Mouse (Mus musculus) MEL (cell line): ENCODE results near the gene Slc35e2. TPM values are rescaled to one million over a fixed set of nuclear protein-coding genes. Genes with fewer than 3 reads are reported as not detected.
A peak's percentile ranks its signal among the peaks of the same experiment; 100 is the strongest.

ENCODE experiments used
- DNase-seq: peaks from one replicate; pipeline ENCODE4 v3.0.0; 2011; ENCODE audit warnings: low read depth, low spot score
- H3K27ac ChIP-seq: 2 replicates; pipeline ENCODE4 v1.5.1; 2012; ENCODE audit warnings: low read depth, mild to moderate bottlenecking, control low read depth, low read length, moderate library complexity; ENCODE audit not compliant: control insufficient read depth
- H3K27me3 ChIP-seq, 2 experiments: fragments of 150-350 bp in 1 of 2; sonication (generic) in 1 of 2; 2 replicates each; pipeline ENCODE4 v1.6.1; 2012; ENCODE audit warnings: low read length in 2 of 2, mild to moderate bottlenecking in 2 of 2, improper control_type of control experiment in 1 of 2, moderate library complexity in 1 of 2; ENCODE audit not compliant: insufficient read depth in 2 of 2, control insufficient read depth in 1 of 2
- H3K36me3 ChIP-seq, 2 experiments: 2 replicates each; pipeline ENCODE4 v1.6.1; 2012 to 2014; ENCODE audit warnings: low read length in 2 of 2, improper control_type of control experiment in 1 of 2, inconsistent platforms in 1 of 2, mild to moderate bottlenecking in 1 of 2; ENCODE audit not compliant: insufficient read depth in 2 of 2, control insufficient read depth in 1 of 2
- H3K4me1 ChIP-seq, 2 experiments: fragments of 150-350 bp in 1 of 2; sonication (generic) in 1 of 2; 2 replicates each; pipeline ENCODE4 v1.6.1; 2012; ENCODE audit warnings: low read length in 2 of 2, improper control_type of control experiment in 1 of 2, mild to moderate bottlenecking in 1 of 2; ENCODE audit not compliant: insufficient read depth in 2 of 2, control insufficient read depth in 1 of 2
- H3K4me3 ChIP-seq, 2 experiments: fragments of 150-350 bp in 1 of 2; sonication (generic) in 1 of 2; 2 replicates each; pipeline ENCODE4 v1.5.1; 2012; ENCODE audit warnings: low read depth in 2 of 2, low read length in 2 of 2, mild to moderate bottlenecking in 2 of 2, moderate library complexity in 2 of 2, control low read depth in 1 of 2, improper control_type of control experiment in 1 of 2; ENCODE audit not compliant: control insufficient read depth in 1 of 2, insufficient read depth in 1 of 2
- H3K79me2 ChIP-seq: 2 replicates; pipeline ENCODE4 v1.6.1; 2012; ENCODE audit warnings: mild to moderate bottlenecking, low read length, moderate library complexity; ENCODE audit not compliant: control insufficient read depth, poor library complexity, insufficient read depth
- H3K9ac ChIP-seq: 2 replicates; pipeline ENCODE4 v1.6.1; 2012; ENCODE audit warnings: low read depth, mild to moderate bottlenecking, control low read depth, low read length, moderate library complexity; ENCODE audit not compliant: control insufficient read depth, poor library complexity, severe bottlenecking
- H3K9me3 ChIP-seq: fragments of 150-350 bp; sonication (generic); replicated peaks from 2 replicates; pipeline ENCODE4 v1.6.1; 2012; ENCODE audit warnings: mild to moderate bottlenecking, low read length, improper control_type of control experiment, moderate library complexity; ENCODE audit not compliant: insufficient read depth
- CHD2 ChIP-seq: IDR thresholded peaks from 2 replicates; pipeline ENCODE4 v1.6.1; 2011; ENCODE audit warnings: low read length, improper control_type of control experiment
- E2F4 ChIP-seq: IDR thresholded peaks from 2 replicates; pipeline ENCODE4 v1.6.1; 2011; ENCODE audit warnings: low read depth, low read length, improper control_type of control experiment, borderline replicate concordance
- ELF1 ChIP-seq: IDR thresholded peaks from 2 replicates; pipeline ENCODE4 v1.6.1; 2014; ENCODE audit warnings: low read depth, mild to moderate bottlenecking, inconsistent platforms, low read length, improper control_type of control experiment, moderate library complexity
- EP300 ChIP-seq, 2 experiments: IDR thresholded peaks; 2 replicates each; pipeline ENCODE4 v1.6.1; 2011; ENCODE audit warnings: improper control_type of control experiment in 2 of 2, low read length in 2 of 2, low read depth in 1 of 2, mild to moderate bottlenecking in 1 of 2
- ETS1 ChIP-seq: IDR thresholded peaks from 2 replicates; pipeline ENCODE4 v1.6.1; 2012; ENCODE audit warnings: low read depth, mild to moderate bottlenecking, inconsistent platforms, low read length, improper control_type of control experiment, moderate library complexity
- HCFC1 ChIP-seq: IDR thresholded peaks from 2 replicates; pipeline ENCODE4 v1.6.1; 2012; ENCODE audit warnings: low read depth, mild to moderate bottlenecking, inconsistent platforms, low read length, improper control_type of control experiment, moderate library complexity
- JUND ChIP-seq: IDR thresholded peaks from 2 replicates; pipeline ENCODE4 v1.6.1; 2011; ENCODE audit warnings: low read depth, mild to moderate bottlenecking, improper control_type of control experiment, low read length
- KAT2A ChIP-seq: conservative IDR thresholded peaks from 2 replicates; pipeline ENCODE4 v1.6.1; 2012; ENCODE audit warnings: low read depth, low read length, improper control_type of control experiment, inconsistent platforms
- MAX ChIP-seq: IDR thresholded peaks from 2 replicates; pipeline ENCODE4 v1.6.1; 2011; ENCODE audit warnings: low read length, improper control_type of control experiment
- MAZ ChIP-seq: IDR thresholded peaks from 2 replicates; pipeline ENCODE4 v1.6.1; 2012; ENCODE audit warnings: low read depth, mild to moderate bottlenecking, inconsistent platforms, low read length, improper control_type of control experiment
- MXI1 ChIP-seq: IDR thresholded peaks from 2 replicates; pipeline ENCODE4 v1.6.1; 2011; ENCODE audit warnings: mild to moderate bottlenecking, low read depth, low read length, improper control_type of control experiment
- MYB ChIP-seq: IDR thresholded peaks from 2 replicates; pipeline ENCODE4 v1.6.1; 2011; ENCODE audit warnings: mild to moderate bottlenecking, low read depth, low read length, improper control_type of control experiment
- MYC ChIP-seq: IDR thresholded peaks from 2 replicates; pipeline ENCODE4 v1.6.1; 2011; ENCODE audit warnings: low read depth, mild to moderate bottlenecking, low read length, improper control_type of control experiment, moderate library complexity
- NELFE ChIP-seq: IDR thresholded peaks from 2 replicates; pipeline ENCODE4 v1.6.1; 2011; ENCODE audit warnings: low read depth, low read length, improper control_type of control experiment
- NRF1 ChIP-seq: IDR thresholded peaks from 2 replicates; pipeline ENCODE4 v1.6.1; 2014; ENCODE audit warnings: low read depth, mild to moderate bottlenecking, inconsistent platforms, low read length, improper control_type of control experiment, moderate library complexity; ENCODE audit not compliant: poor library complexity, insufficient read depth, severe bottlenecking
- POLR2A ChIP-seq, 2 experiments: IDR thresholded peaks; 2 replicates each; pipeline ENCODE4 v1.6.1; 2011 to 2012; ENCODE audit warnings: low read length in 2 of 2, mild to moderate bottlenecking in 2 of 2, control low read depth in 1 of 2, improper control_type of control experiment in 1 of 2, low read depth in 1 of 2, moderate library complexity in 1 of 2; ENCODE audit not compliant: control insufficient read depth in 1 of 2, insufficient read depth in 1 of 2, poor library complexity in 1 of 2
- POLR2AphosphoS5 ChIP-seq: IDR thresholded peaks from 2 replicates; pipeline ENCODE4 v1.6.1; 2012; ENCODE audit warnings: low read depth, borderline replicate concordance, mild to moderate bottlenecking, inconsistent platforms, low read length, moderate library complexity, mixed read lengths
- SIN3A ChIP-seq: IDR thresholded peaks from 2 replicates; pipeline ENCODE4 v1.6.1; 2012; ENCODE audit warnings: low read length, improper control_type of control experiment, inconsistent platforms
- TAL1 ChIP-seq: IDR thresholded peaks from 2 replicates; pipeline ENCODE4 v1.6.1; 2012; ENCODE audit warnings: mild to moderate bottlenecking, inconsistent platforms, low read length, moderate library complexity, mixed read lengths
- TBP ChIP-seq: IDR thresholded peaks from 2 replicates; pipeline ENCODE4 v1.8.0; 2011; ENCODE audit warnings: low read depth, low read length, improper control_type of control experiment
- TCF12 ChIP-seq: IDR thresholded peaks from 2 replicates; pipeline ENCODE4 v1.6.1; 2014; ENCODE audit warnings: low read depth, mild to moderate bottlenecking, inconsistent platforms, low read length, improper control_type of control experiment, moderate library complexity
- UBTF ChIP-seq: IDR thresholded peaks from 2 replicates; pipeline ENCODE4 v1.6.1; 2012; ENCODE audit warnings: low read depth, mild to moderate bottlenecking, inconsistent platforms, low read length, improper control_type of control experiment, moderate library complexity, borderline replicate concordance; ENCODE audit not compliant: insufficient read depth
- USF1 ChIP-seq: IDR thresholded peaks from 2 replicates; pipeline ENCODE4 v1.6.1; 2014; ENCODE audit warnings: low read depth, mild to moderate bottlenecking, inconsistent platforms, low read length, improper control_type of control experiment, moderate library complexity
- USF2 ChIP-seq, 2 experiments: IDR thresholded peaks; 2 replicates each; pipeline ENCODE4 v1.6.1; 2011 to 2012; ENCODE audit warnings: improper control_type of control experiment in 2 of 2, low read length in 2 of 2, borderline replicate concordance in 1 of 2, inconsistent platforms in 1 of 2, low read depth in 1 of 2, mild to moderate bottlenecking in 1 of 2; ENCODE audit not compliant: insufficient read depth in 1 of 2
- ZKSCAN1 ChIP-seq: IDR thresholded peaks from 2 replicates; pipeline ENCODE4 v1.6.1; 2012; ENCODE audit warnings: low read depth, mild to moderate bottlenecking, inconsistent platforms, low read length, improper control_type of control experiment, moderate library complexity
- ZMIZ1 ChIP-seq: IDR thresholded peaks from 2 replicates; pipeline ENCODE4 v1.6.1; 2012; ENCODE audit warnings: low read depth, mild to moderate bottlenecking, inconsistent platforms, low read length, improper control_type of control experiment, moderate library complexity
- ZNF384 ChIP-seq: IDR thresholded peaks from 2 replicates; pipeline ENCODE4 v1.6.1; 2012; ENCODE audit warnings: low read depth, mild to moderate bottlenecking, inconsistent platforms, low read length, improper control_type of control experiment
- polyA plus RNA-seq, 2 experiments: library from polyadenylated mRNA; stranded (reverse) in 1 of 2; unstranded in 1 of 2; fragments of >175 nt in 1 of 2; fragments of >200 nt in 1 of 2; gene quantifications; 2 replicates each; pipeline versions ENCODE4 v1.2.1 to v1.2.4; 2012; ENCODE audit warnings: low replicate concordance in 2 of 2, low read depth in 1 of 2; ENCODE audit not compliant: insufficient read length in 2 of 2, insufficient read depth in 1 of 2, missing spikeins in 1 of 2
- total RNA-seq: library from RNA; depleted of rRNA; stranded (reverse); fragments of 300-350 nt; gene quantifications from 2 replicates; pipeline ENCODE4 v1.2.3, GENCODE M21; 2012

Slc35e2 gene
- total and polyA plus RNA-seq, 3 experiments = 6.4 to 9.9 TPM; not detected in 1

- Histone ChIP-seq H3K9ac (no peak overlapping the region), H3K36me3 (peaks cover 0 to 2% of the 10 kb centered on the region in 2 experiments; a peak in 2 of 4 replicates), H3K4me3 (no peak overlapping the region)
- no peak for TF ChIP-seq ZNF384
- TF ChIP-seq, all 39 proteins: peak for 0
- no peaks in the 10 kb centered on the region for H3K9me3 ChIP-seq
- no peak overlapping the region; the same call in 1 of the 2 replicates for H3K27ac ChIP-seq
- peaks cover 5% of the 10 kb centered on the region; the same call in 1 of the 2 replicates for H3K79me2 ChIP-seq
- DNase-seq = no peak
- no peaks in the 10 kb centered on the region for H3K27me3 ChIP-seq
- H3K4me1 ChIP-seq = peaks cover 2 to 3% of the 10 kb centered on the region in 2 experiments; a peak in 1 of 4 replicates
These were observed 65.7 kb downstream of the Slc35e2 start for GRCm38 (mm10) chr4:155666903-155667302.

DNA sequence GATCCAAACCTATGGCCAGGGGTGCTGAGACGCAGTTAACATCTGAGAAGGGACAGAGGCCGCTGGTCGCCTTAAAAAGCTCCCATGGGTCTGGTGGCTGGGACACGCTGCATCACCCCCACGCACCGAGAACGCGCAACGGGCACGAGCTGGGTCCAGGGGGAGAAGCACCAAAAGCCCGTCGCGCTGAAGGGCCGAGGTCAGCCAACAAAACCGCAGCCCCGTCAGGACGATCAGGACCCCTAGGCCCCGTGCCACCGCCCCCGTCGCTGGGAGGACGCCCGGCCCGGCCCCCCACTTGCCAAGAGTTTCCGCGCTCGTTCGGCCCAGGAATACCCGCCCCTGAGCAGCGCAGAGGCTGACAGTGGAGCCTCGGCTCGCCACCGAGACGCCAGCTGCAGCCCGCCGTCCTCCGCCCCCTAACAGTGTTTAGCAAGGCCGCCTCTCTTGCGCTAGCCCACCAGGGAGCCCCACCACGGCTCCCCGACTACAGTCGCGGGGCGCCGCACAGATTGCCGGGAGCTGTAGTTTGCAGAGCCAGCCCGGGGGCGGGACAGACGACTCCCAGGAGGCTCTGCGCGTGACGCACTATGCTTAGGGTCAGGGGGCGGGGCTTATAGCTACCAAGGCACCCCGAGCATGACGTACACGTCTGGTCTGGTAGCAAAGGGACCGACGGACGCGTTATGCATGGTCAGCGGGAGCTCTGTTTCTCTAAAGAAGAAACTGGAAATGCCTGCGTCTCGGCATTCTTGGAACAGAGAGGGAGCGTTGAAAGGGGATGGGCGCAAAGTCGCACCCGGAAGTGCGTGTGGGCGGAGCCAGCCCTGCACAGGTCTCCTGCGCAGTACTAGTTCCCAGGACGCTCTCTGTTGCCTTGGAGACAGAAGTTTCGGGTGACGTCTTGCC lies 67.7 kb downstream of the Slc35e2 start, which contains the start of gene Mib2:
Gene Mib2 (minus strand): TSS at position 510 of the 909 bp plus-strand sequence.
- TF ChIP-seq KAT2A (peak; percentile 72), USF2 (IDR thresholded peaks at IDR 0.05; ENCODE audit: borderline replicate concordance in 1 of 2, insufficient read depth in 1 of 2, low read depth in 1 of 2, low read length in 2 of 2) (no peak), TAL1 (no peak), ELF1 (peak; percentile 100), NELFE (0 out of 2 replicates have a peak, but pooled peaks have one; percentile 39), HCFC1 (peak; percentile 94), MXI1 (peak; percentile 95), SIN3A (peak; percentile 100), MAZ (peak; percentile 90), CHD2 (peak; percentile 21; the same call in 1 of the 2 replicates), NRF1 (peak; percentile 80), TBP (no peak), ZKSCAN1 (no peak), POLR2A (IDR thresholded peaks at IDR 0.05; ENCODE audit: control insufficient read depth in 1 of 2, insufficient read depth in 1 of 2, low read depth in 1 of 2, low read length in 2 of 2, poor library complexity in 1 of 2) (peak; percentile 50 to 63; a peak in 2 of 4 replicates), UBTF (no peak), POLR2AphosphoS5 (no peak), E2F4 (no peak), JUND (no peak), ETS1 (peak; percentile 71), TCF12 (peak; percentile 52), MYB (no peak), USF1 (peak; percentile 65), ZMIZ1 (no peak), MAX (no peak; the same call in none of the 2 replicates), MYC (peak; percentile 57), EP300 (IDR thresholded peaks at IDR 0.05; ENCODE audit: low read depth in 1 of 2, low read length in 2 of 2) (no peak)
- Histone ChIP-seq H3K9me3 (no peaks in the 10 kb centered on the region), H3K36me3 (peaks cover 0 to 2% of the 10 kb centered on the region in 2 experiments; a peak in 1 of 4 replicates), H3K27me3 (no peaks in the 10 kb centered on the region), H3K9ac (peak within 1 kb of the TSS; percentile 85), H3K79me2 (peaks cover 5% of the 10 kb centered on the region; the same call in 1 of the 2 replicates), H3K4me1 (peaks cover 2 to 3% of the 10 kb centered on the region in 2 experiments; a peak in 1 of 4 replicates), H3K27ac (peak within 1 kb of the TSS; percentile 77), H3K4me3 (peak within 1 kb of the TSS; percentile 93 to 98)
- DNase-seq = peak; percentile 98
